Mouse (Mus musculus): ENCODE results near the gene Dnajb4.
"Not testable (repeated sequence)": the region's sequence is repeated elsewhere in the genome, so short reads cannot be mapped to it uniquely, and the experiment has no call there.

Dnajb4 gene

DNA sequence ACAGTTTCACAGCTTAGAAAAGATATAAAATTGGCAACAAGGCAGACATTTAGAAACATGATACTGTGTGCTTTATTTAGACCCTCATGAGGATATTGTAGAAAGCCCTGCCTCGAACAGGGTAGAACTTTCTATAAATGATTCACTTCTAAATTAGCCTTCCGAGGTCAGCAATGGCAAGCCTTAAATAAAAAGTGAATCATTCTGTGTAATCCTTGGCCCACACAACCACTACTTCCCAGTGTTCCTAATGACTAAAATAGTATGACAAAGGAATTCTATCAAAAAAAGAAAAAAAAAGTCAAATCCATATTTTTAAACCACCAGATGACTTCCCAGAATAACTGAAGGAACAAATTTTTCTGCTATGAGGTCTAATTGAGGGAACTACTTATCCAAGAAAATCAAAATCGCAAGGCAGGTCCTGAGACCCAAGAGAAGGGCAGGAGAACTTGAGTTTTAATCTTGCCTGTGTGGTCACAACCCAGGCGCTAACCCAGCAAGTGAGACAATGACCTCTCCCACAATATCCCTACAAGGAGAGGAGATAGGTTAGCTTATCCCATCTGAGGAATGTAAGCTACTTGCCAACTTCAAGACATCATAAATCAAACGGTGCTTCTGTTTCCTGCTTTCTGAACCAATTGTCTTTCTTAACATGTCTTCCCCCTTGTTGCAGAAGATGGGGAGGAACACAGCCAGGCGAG, 67.0 kb downstream of the Dnajb4 start:
- no peak for DNase-seq

DNA sequence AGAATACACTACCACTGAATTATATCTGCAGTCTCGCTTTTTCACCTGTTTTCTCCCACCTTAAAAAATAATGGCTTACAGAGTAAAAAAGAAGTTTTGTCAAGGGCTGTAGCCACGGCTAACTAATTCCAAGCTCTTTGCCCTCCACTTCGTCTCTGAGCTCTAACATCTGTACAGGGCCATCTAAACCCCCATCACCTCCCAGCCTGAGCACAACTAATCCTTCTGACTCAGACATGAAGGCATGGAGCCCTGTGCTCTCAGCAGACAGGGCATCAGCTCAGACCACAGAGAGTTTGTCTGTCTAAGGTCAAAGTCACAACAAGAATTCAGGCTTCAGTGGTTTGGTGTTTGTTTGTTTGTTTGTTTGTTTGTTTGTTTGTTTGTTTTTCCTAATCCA, 68.0 kb downstream of the Dnajb4 start:
- DNase-seq: no peak

DNA sequence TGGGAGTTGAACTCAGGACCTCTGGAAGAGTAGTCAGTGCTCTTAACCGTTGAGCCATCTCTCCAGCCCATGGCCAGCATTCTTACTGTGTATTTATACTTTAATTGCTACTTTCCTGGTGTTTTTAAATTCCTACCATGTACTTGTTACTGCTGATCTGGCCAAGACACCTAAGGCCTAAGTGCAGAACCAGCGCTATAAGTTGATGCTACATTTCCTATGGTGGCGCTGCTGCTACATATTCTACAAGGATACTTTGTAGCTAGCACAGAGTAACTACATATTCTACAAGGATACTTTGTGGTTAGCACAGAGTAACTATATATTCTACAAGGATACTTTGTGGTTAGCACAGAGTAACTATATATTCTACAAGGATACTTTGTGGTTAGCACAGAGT, 70.8 kb downstream of the Dnajb4 start:
- not testable (repeated sequence) for DNase-seq

DNA sequence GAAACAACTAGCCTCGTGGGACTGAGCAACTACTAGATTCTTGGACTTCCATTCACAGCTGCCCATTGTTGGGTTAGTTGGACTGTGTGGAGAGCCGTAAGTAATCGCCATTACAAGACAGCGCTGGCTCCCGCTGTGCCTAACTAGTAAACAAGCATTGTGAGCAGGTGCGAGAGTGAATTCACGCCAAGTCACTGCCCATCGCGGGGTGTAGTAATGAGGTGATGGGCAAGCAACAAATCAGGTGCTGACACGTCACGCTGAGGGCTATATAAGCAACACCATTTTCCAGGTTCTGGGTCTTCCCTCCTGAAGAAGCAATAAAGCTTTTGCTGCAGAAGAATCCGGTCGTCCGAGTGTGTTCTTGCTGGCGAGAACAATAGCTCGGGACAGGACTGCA, 74.0 kb downstream of the Dnajb4 start:
- DNase-seq: not testable (repeated sequence)

DNA sequence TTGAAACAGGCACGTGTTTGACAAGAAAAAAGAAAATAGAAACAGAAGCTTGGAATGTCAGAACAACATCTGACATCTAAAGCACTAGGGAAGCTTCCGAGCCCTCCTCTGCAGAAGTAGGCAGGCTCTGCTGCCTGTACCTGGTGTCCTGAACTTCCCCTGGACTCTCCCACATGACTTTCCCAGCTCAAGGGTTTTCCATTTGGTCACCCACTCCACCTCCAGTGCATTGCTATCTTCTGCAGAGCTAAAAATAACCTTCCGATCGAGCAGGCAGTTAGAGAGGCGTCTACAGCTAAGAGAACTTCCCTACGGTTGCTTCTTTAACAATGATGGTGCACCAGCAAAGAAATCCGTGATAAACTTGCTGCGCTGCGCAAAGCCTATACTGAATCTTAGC, 76.5 kb downstream of the Dnajb4 start:
- no peak for DNase-seq

DNA sequence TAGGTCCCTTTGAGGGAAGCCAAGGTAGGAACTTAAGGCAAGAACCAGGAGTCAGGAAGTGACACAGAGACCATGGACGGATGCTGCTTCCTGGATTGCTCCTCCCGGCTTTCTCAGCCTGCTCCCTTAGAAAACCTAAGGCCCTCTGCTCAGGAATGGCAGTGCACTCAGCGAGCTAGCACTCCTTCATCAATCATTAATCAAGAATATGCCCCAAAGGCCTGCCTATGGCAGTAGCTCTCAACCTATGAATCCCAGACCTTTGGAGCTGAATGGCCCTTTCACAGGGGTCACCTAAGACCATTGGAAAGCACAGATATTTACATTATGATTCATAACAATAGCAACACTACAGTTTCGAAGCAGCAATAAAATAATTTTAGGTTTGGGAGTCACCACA, 79.1 kb downstream of the Dnajb4 start:
- no peak for DNase-seq

DNA sequence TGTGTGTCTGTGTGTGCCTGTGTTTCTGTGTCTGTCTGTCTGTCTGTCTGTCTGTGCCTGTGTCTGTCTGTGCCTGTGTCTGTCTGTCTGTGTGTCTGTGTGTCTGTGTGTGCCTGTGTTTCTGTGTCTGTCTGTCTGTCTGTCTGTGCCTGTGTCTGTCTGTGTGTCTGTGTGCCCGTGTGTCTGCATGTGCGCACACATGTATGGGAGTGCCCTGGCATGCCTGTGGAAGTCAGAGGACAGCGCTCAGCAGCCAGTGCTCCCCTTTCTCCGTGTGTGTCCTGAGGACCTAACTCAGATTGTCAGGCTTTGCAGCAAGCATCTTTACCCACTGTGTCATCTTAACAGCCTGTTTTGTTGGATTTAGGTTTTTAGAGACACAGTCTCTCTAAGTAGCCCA, 80.7 kb downstream of the Dnajb4 start:
- not testable (repeated sequence) for DNase-seq

DNA sequence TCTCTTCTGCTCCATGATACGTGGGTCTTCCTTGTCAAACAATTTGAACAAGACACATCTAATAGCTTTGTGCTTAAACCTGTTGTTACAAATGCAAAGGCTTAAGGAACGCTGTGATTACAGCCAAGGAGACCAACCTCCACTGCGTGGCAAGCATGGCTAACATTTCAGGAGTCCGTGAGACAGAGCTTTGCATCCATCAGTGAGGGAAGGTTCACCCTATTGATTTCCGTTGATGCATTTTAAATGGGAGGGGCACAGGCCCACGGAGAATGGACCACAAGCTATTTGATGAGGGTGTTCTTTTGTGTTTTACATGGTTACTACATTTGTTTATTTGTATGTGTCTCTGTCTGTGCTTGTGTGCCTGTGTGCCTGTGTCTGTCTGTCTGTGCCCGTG, 81.5 kb downstream of the Dnajb4 start:
- DNase-seq: no peak
